Mouse (Mus musculus) lung, postnatal 0 days (tissue): Measurements from ENCODE around the gene Dcps.

ENCODE experiments used
- CTCF ChIP-seq: IDR thresholded peaks from 2 replicates; pipeline ENCODE4 v1.5.1; 2016; ENCODE audit warnings: antibody characterized with exemption, mild to moderate bottlenecking
- EP300 ChIP-seq: IDR thresholded peaks from 2 replicates; pipeline ENCODE4 v1.6.1; 2016; ENCODE audit warnings: antibody characterized with exemption, mild to moderate bottlenecking, control low read depth

DNA sequence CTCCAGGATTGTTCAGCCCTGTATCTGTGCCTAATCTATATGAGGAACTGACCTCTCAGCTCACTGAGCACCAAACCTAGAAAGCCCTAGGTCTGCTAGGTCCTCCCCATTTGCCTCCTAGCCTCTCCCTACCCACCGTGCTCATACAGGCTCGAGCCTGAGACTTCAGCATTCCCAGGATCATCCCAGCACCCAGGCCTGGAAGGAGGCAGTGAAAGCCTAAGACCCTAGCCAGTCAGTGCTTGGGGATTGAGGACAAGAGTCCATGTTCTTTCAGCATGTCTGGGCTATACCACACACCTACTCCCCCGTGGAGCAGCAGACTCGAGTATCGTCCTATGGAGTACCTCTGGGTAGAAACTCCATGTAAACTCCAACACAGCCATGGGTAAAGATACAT lies 68.5 kb downstream of the Dcps start:
- TF ChIP-seq CTCF (no peak), EP300 (no peak)
